Mouse (Mus musculus): ENCODE results near the gene Frrs1. TPM values are rescaled to one million over a fixed set of nuclear protein-coding genes. Genes with fewer than 3 reads are reported as not detected.

Gene Frrs1
- polyA plus RNA-seq, 1 experiment, result 0.92 TPM

GRCm38 (mm10) chr3:116835770-116836680 is 23.2 kb upstream of the Frrs1 start:
- H3K27me3 ChIP-seq (ENCODE audit: control insufficient read depth, insufficient read depth, low read length), result no peaks in the 10 kb centered on the region
- DNase-seq, result peak; percentile 79 to 82
- TF ChIP-seq POLR2A (IDR thresholded peaks at IDR 0.05; ENCODE audit: borderline replicate concordance, insufficient read depth, low read length), result no peak
- TF ChIP-seq CTCF (IDR thresholded peaks at IDR 0.05; ENCODE audit: borderline replicate concordance, insufficient read depth, low read depth, low read length), result peak; percentile 88
- H3K27ac ChIP-seq (ENCODE audit: insufficient read depth, low read length), result no peak overlapping the region
- no peaks in the 10 kb centered on the region for H3K4me1 ChIP-seq (ENCODE audit: control insufficient read depth, insufficient read depth, low read length)
- 23% methylated on average over 21 of the region's 21 CpGs for WGBS
- peak overlapping the region; percentile 41 for H3K4me3 ChIP-seq (replicated peaks; ENCODE audit: insufficient read depth, low read depth, low read length)

- DNase-seq, result no peak
- no peak overlapping the region for H3K4me3 ChIP-seq (replicated peaks; ENCODE audit: insufficient read depth, low read depth, low read length)
- WGBS, result 82% methylated on average over 23 of the region's 23 CpGs
- H3K27ac ChIP-seq (ENCODE audit: insufficient read depth, low read length), result no peak overlapping the region
- no peaks in the 10 kb centered on the region for H3K4me1 ChIP-seq (ENCODE audit: control insufficient read depth, insufficient read depth, low read length)
- H3K27me3 ChIP-seq (ENCODE audit: control insufficient read depth, insufficient read depth, low read length), result no peaks in the 10 kb centered on the region
- TF ChIP-seq CTCF (IDR thresholded peaks at IDR 0.05; ENCODE audit: borderline replicate concordance, insufficient read depth, low read depth, low read length) (no peak), POLR2A (IDR thresholded peaks at IDR 0.05; ENCODE audit: borderline replicate concordance, insufficient read depth, low read length) (no peak)
Measured at GRCm38 (mm10) chr3:116836681-116837475, 22.4 kb upstream of the Frrs1 start.

GRCm38 (mm10) chr3:116841311-116841710 is 18.0 kb upstream of the Frrs1 start:
- Histone ChIP-seq H3K27ac (ENCODE audit: insufficient read depth, low read length) (no peak overlapping the region), H3K27me3 (ENCODE audit: control insufficient read depth, insufficient read depth, low read length) (no peaks in the 10 kb centered on the region), H3K4me3 (replicated peaks; ENCODE audit: insufficient read depth, low read depth, low read length) (no peak overlapping the region), H3K4me1 (ENCODE audit: control insufficient read depth, insufficient read depth, low read length) (no peaks in the 10 kb centered on the region)
- DNase-seq, result no peak
- WGBS, result 58% methylated on average over 2 of the region's 2 CpGs
- TF ChIP-seq CTCF (IDR thresholded peaks at IDR 0.05; ENCODE audit: borderline replicate concordance, insufficient read depth, low read depth, low read length) (no peak), POLR2A (IDR thresholded peaks at IDR 0.05; ENCODE audit: borderline replicate concordance, insufficient read depth, low read length) (no peak)

DNA sequence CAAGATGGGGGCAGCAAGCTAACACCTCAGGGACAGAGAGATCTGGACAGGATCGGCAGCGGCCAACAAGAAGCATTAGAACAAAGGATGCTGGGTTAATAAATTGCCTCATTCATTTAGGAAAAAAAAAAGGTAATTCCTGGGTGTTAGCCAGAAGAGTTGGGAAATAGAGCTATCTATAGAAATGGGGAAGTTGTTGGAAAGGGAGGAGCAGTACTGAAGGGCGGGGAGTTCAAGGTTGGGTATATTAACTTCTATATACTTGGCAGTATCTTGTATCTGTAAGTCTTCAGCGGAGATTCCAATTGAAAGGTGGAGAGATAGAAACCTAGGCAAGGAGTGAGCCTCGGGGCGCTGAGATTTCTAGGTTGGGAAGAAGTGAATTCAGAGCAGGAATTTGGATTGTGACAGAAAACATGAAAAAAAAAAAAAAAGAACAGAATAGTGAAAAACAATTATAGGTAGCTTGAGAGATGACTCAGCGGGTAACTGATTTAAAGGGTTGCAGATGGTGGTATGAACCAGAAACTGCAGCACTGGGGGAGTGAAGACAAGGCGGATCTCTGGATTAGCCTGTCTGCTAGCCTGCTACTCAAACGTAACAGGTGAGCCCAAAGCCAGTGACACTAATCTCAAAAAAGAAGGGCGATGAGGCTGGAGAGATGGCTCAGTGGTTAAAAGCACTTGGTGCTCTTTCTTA is 14.2 kb upstream of the Frrs1 start:
- Histone ChIP-seq H3K27ac (ENCODE audit: insufficient read depth, low read length) (no peak overlapping the region), H3K4me1 (ENCODE audit: control insufficient read depth, insufficient read depth, low read length) (no peaks in the 10 kb centered on the region), H3K27me3 (ENCODE audit: control insufficient read depth, insufficient read depth, low read length) (no peaks in the 10 kb centered on the region), H3K4me3 (replicated peaks; ENCODE audit: insufficient read depth, low read depth, low read length) (no peak overlapping the region)
- no peak for DNase-seq
- TF ChIP-seq POLR2A (IDR thresholded peaks at IDR 0.05; ENCODE audit: borderline replicate concordance, insufficient read depth, low read length) (no peak), CTCF (IDR thresholded peaks at IDR 0.05; ENCODE audit: borderline replicate concordance, insufficient read depth, low read depth, low read length) (no peak)
- 89% methylated on average over 10 of the region's 10 CpGs for WGBS

- DNase-seq, result no peak
- H3K27ac ChIP-seq (ENCODE audit: insufficient read depth, low read length), result no peak overlapping the region
- WGBS, result 91% methylated on average over 4 of the region's 4 CpGs
- TF ChIP-seq CTCF (IDR thresholded peaks at IDR 0.05; ENCODE audit: borderline replicate concordance, insufficient read depth, low read depth, low read length) (no peak), POLR2A (IDR thresholded peaks at IDR 0.05; ENCODE audit: borderline replicate concordance, insufficient read depth, low read length) (no peak)
- H3K4me3 ChIP-seq (replicated peaks; ENCODE audit: insufficient read depth, low read depth, low read length), result no peak overlapping the region
- no peaks in the 10 kb centered on the region for H3K4me1 ChIP-seq (ENCODE audit: control insufficient read depth, insufficient read depth, low read length)
- no peaks in the 10 kb centered on the region for H3K27me3 ChIP-seq (ENCODE audit: control insufficient read depth, insufficient read depth, low read length)
Measured at GRCm38 (mm10) chr3:116846084-116846483, 13.2 kb upstream of the Frrs1 start.

GRCm38 (mm10) chr3:116848099-116848498 is 11.2 kb upstream of the Frrs1 start:
- Histone ChIP-seq H3K27me3 (ENCODE audit: control insufficient read depth, insufficient read depth, low read length) (no peaks in the 10 kb centered on the region), H3K4me3 (replicated peaks; ENCODE audit: insufficient read depth, low read depth, low read length) (no peak overlapping the region), H3K27ac (ENCODE audit: insufficient read depth, low read length) (no peak overlapping the region), H3K4me1 (ENCODE audit: control insufficient read depth, insufficient read depth, low read length) (no peaks in the 10 kb centered on the region)
- 86% methylated on average over 1 of the region's 1 CpGs for WGBS
- DNase-seq, result no peak
- TF ChIP-seq POLR2A (IDR thresholded peaks at IDR 0.05; ENCODE audit: borderline replicate concordance, insufficient read depth, low read length), result no peak
- TF ChIP-seq CTCF (IDR thresholded peaks at IDR 0.05; ENCODE audit: borderline replicate concordance, insufficient read depth, low read depth, low read length), result no peak

DNA sequence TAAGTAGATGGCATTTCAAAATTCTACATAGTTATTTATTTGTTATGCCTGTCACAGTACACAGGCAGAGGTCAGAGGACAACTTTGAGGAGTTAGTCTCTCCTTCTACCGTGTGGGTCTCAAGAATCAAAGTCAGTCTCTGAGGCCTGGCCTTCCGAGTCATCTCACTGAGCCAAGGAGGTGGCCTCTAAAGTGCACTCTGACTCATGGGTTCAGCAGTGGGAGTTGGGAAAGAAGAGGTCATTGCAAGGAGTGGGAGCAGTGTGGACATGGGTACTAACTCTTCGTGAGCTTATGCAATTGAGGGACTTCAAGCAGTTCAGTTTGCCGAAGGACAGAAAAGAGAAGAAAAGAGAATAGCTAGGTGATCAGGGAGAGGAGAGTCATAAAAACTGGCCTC is 10.3 kb upstream of the Frrs1 start:
- Histone ChIP-seq H3K4me1 (ENCODE audit: control insufficient read depth, insufficient read depth, low read length) (no peaks in the 10 kb centered on the region), H3K4me3 (replicated peaks; ENCODE audit: insufficient read depth, low read depth, low read length) (no peak overlapping the region), H3K27me3 (ENCODE audit: control insufficient read depth, insufficient read depth, low read length) (no peaks in the 10 kb centered on the region), H3K27ac (ENCODE audit: insufficient read depth, low read length) (no peak overlapping the region)
- 81% methylated on average over 4 of the region's 4 CpGs for WGBS
- no peak for DNase-seq
- no peak for TF ChIP-seq CTCF (IDR thresholded peaks at IDR 0.05; ENCODE audit: borderline replicate concordance, insufficient read depth, low read depth, low read length)
- TF ChIP-seq POLR2A (IDR thresholded peaks at IDR 0.05; ENCODE audit: borderline replicate concordance, insufficient read depth, low read length), result no peak

Data from cerebellum, adult 2 months (tissue).